Mouse (Mus musculus) CH12.LX (cell line): ENCODE measurements around the gene Tsn.

Experiments used
- CHD2 ChIP-seq: IDR thresholded peaks from 2 replicates; pipeline ENCODE4 v1.6.1; 2011; ENCODE audit warnings: low read length, improper control_type of control experiment
- CTCF ChIP-seq, 2 experiments: IDR thresholded peaks in 1 of 2; conservative IDR thresholded peaks in 1 of 2; 2 replicates each; pipeline ENCODE4 v1.5.1; 2011 to 2012; ENCODE audit warnings: low read depth in 2 of 2, low read length in 2 of 2, improper control_type of control experiment in 1 of 2, inconsistent platforms in 1 of 2, mild to moderate bottlenecking in 1 of 2, moderate library complexity in 1 of 2
- ELF1 ChIP-seq: IDR thresholded peaks from 2 replicates; pipeline ENCODE4 v1.6.1; 2014; ENCODE audit warnings: low read depth, mild to moderate bottlenecking, inconsistent platforms, low read length, improper control_type of control experiment
- POLR2AphosphoS2 ChIP-seq: IDR thresholded peaks from 2 replicates; pipeline ENCODE4 v1.6.1; 2011; ENCODE audit warnings: low read depth, low read length, improper control_type of control experiment
- SMC3 ChIP-seq: IDR thresholded peaks from 2 replicates; pipeline ENCODE4 v1.6.1; 2011; ENCODE audit warnings: low read depth, low read length, improper control_type of control experiment
- TCF12 ChIP-seq: IDR thresholded peaks from 2 replicates; pipeline ENCODE4 v1.6.1; 2014; ENCODE audit warnings: low read depth, mild to moderate bottlenecking, inconsistent platforms, low read length, improper control_type of control experiment

GRCm38 (mm10) chr1:118349922-118350321, 38.4 kb upstream of the Tsn start:
- TF ChIP-seq CTCF (conservative IDR thresholded peaks at IDR 0.05 in 1 of 2, IDR thresholded peaks at IDR 0.05 in 1 of 2; ENCODE audit: low read depth in 2 of 2, low read length in 2 of 2) (no peak), CHD2 (no peak), TCF12 (no peak), ELF1 (no peak), SMC3 (no peak), POLR2AphosphoS2 (no peak)
